Mouse (Mus musculus) heart, postnatal 14 days (tissue): ENCODE results near the gene Ddb2. TPM values are rescaled to one million over a fixed set of nuclear protein-coding genes. Genes with fewer than 3 reads are reported as not detected.

Experiments
- DNase-seq, 2 experiments: peaks; one replicate each; pipeline ENCODE4 v3.0.0; 2021 to 2022
- intact Hi-C: fragments of 180-260 bp; cut with DNase I; formaldehyde crosslinking; loops from one replicate; pipeline ENCODE4 v1.15.1; 2025
- total RNA-seq, 2 experiments: library from RNA; stranded (reverse); gene quantifications; 2 replicates each; pipeline ENCODE4 v1.2.3; 2021

Ddb2 gene
- total RNA-seq, 2 experiments from 2014 or later: 4.6 to 6.3 TPM

DNA sequence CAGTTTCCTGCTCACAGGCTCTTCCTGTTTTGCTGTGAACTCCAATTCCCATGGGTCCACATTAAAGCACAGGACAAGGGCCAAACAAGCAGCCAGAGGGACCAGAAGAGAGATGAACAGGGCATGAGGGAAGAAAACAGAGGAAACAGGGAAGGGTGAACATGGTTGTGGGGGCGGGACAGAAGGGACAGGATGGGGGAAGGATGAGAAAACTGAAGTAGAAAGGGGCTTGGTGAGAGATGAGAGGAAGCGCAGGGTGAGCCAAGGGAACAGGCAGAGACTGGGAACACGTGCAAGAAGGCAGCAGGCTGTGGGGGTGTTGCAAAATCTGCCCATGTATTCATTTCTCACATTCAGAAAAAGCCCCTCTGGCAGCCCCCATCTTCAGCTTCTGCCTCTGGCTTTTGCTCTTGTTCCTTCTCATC is 40.2 kb downstream of the Ddb2 start:
- DNase-seq: peak; percentile 34 to 55
- intact Hi-C loops: no loop called here

DNA sequence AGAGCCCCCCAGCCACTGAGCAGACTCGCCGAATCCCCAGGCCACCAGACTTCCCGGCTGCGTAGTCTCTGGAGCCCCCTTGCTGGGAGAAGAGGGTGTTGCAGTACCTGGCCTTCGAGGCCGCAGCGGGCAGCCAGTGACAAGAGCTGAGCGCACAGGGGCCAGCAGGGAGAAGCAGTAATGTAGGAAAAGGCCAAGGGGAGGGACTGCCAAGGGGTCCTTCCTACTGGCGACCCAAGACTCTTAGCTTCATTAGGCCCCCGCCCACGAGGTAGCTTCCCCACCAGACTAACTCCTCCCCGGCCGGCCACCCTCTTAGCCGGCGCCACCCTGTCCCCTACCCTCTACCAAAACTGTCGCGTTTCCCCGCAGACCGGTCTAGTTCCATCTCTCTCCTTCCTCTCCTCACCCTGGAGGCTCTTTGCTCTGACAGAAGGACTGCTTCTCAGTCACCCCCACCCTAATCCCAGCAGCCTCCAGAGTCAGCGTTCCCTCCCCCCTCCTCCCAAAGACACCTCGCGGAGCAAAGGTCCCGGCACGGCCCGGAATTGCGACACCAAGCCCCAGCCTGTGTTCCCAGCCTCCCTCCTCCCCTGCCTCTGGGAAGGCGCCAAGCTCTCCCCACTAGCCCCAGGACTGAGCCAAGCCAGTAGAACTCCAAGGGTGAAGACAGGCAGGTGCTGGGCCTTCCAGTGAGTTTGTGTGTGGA is 42.0 kb downstream of the Ddb2 start:
- intact Hi-C loops: loop anchor here (1.0 to 5.0 kb wide), 2 partner anchors 79 to 122 kb away; partner anchors contain the start of gene Slc39a13
- peak; percentile 81 to 88 for DNase-seq

DNA sequence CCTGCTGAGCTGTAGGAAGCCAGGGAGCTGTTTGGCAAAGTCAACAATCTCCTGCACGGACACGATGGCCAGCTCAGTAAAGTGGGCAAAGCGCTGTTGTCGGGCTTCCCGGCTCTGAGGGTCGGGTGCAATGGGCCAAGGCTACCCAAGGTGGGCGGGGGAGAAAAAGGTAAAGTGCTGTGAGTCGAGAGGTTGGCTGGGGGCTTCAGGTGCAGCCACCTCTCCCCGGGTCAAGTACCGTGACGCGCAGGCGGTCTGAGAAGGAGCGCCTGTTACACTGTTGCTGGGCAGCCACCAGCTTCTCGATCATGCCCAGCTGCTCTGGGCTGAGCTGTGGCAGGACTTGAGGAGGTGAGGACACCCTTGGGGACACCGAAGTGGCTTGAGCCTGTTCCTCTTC is 46.3 kb downstream of the Ddb2 start:
- DNase-seq: no peak
- intact Hi-C loops: loop anchor here (5.0 kb wide), 1 partner anchor 118 kb away; the partner anchor contains the start of gene Slc39a13

DNA sequence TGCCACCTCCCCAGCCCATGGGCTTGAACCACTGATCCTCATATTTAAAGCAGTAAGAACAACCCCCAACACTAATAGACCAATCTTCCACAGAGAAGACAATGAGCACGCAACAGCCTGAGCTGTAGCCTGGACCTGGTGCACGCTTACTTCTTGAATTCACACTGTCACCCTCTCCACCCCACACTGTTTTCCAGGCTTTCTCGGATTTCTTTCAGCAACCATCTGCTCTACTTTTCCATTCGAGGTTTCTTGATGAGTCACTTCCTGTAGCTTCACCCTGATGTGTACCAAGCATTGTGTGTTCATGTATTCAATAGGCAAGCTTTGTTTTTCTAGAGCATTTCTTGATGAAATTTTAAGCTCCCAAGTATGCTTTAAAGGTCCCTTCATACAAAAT is 49.4 kb downstream of the Ddb2 start:
- intact Hi-C loops: no loop called here
- no peak for DNase-seq

DNA sequence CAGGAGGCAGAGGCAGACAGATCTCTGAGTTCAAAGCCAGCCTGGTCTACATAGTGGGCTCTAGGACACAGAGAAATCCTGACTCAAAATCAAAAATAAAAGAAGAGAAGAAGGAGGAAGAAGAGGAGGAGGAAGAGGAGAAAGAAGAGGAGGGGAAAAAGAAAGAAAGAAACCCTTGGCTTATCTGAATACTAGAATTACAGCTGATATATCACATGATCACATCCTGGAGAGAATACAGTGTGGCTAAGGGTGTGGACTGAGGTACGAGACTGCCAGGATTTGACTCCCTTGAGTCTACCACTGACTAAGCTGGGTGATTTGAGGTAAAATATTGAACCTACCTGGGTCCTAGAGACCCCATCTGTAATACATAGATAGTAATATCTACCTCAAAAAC is 50.6 kb downstream of the Ddb2 start:
- intact Hi-C loops: no loop called here
- DNase-seq: no peak

DNA sequence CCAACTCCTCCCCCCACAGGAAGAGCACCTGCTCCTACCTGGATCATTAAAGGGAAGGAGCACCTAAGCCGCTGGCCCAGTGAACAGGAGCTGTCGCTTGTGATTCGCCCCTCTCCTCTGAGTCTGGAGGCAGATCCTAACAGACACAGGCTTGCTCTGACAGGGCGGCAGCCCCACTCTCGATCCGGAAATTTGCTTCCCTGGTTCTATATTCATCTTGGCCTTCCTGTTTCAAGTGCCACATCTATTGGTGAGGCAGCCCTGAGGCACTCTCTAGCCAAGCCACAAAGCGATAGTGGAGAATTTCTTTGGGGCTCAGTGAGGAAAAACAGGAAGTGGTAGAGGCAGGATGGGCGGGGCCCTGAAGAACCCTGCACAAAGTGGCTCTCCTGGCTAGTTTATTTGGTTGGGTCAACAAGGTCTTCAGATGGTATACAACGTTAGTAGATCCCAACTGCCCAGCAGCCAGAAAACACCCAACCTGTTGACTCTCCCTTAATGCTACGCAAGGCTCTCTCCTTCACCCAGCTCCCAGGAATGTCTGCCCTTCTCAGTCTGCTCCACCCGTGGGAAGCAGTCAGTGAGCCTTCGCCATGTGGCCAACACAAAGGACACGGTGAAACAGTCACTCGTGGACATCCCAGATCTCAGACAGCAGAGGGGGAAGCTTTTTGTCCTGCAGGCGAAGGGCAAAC is 52.9 kb downstream of the Ddb2 start, which contains the start of gene Madd:
Gene Madd (minus strand): TSS at position 127 of the 695 bp plus-strand sequence.
- intact Hi-C loops: no loop called here
- peak; percentile 22 to 30 for DNase-seq

DNA sequence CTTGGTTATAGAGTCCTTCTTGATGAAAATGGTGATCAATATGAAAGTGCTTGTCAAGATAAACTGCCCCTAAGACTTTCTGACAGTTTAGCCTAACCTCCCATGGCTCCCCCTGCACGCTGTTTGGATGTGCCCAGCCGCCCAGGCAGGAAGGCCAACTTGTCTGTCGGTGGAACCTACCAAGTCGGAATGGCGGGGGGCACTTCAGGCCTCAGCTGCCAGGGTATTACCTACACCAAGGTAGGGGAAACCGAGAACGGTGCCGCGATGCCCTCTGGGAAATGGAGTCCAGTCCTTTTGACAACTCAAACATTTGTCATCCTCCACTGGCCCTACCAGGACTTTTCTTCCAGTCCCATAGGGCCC is 53.7 kb downstream of the Ddb2 start:
- intact Hi-C loops: no loop called here
- peak; percentile 88 to 90 for DNase-seq

DNA sequence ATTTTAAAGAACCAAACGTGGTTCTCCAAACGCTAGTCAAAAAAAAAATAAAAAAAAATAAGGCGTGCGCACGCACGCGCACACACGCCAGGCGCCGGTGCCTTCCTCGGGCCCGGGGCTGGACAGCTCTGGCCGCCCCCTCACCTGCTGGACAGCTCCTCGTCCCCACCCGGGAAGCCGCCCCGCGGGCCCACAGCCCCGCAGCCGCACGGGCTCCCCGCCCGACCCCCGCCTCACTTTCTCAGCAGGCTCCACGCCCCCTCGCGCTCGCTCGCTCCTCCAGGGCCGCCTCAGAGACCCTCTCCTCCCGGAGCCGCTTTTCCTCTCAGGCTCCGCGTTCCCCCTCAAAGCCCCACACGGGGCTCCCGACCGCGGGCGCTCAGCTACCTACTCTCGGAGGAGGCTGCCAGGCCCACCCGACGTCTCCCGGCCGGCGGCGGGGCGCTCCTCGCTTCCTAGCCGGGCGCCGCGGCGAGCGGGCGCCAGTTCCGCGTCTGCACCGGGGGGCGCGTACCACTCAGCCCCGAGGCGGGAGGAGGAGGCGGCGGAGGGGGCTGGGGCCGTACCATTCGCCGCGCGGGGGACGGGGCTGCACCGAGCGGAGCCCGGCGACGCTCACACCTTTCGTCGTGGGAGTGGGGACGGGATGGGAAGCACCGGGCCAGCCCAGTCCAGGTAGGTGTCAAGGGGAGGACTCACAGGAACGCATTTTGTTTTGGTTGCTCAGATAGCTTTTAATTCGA is 54.2 kb downstream of the Ddb2 start:
- DNase-seq: peak; percentile 69 to 74
- intact Hi-C loops: no loop called here

DNA sequence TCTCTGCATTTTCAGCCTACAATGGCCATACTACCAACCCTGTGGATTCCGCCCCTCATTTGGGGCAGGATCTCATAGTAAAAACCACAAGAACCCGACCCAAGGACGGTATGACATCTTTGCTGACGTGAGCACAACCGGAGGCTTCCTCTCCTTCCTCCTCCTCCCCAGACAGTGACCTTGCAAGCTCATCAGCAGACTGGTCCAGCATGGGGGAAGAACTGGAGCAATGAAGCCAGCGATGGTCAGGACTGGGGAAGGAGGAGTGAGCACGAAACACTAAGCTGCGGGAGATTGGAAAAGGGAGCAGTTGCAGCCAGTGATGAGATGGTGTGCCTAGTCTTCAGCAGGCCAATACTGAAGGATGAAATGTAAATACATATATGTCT is 54.8 kb downstream of the Ddb2 start:
- no peak for DNase-seq
- intact Hi-C loops: no loop called here

DNA sequence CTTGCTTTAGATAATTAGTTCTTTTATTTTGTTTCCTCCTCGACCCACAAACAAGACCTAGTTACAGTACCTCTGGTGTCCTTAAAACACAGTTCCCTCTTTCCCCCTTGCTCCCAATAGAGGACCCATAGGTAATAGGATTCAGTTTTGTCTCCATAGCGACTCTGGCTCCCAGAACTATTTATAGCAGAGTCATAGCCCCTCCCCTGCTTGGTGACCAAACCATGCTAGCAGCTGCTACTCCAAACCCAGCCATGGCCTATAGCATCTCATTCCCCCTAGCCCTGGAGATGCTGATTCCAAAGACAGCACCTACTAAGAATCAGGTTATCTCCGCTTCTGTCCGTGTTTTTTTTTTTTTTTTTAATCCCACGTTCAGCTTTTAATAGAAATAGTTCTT is 56.1 kb downstream of the Ddb2 start:
- intact Hi-C loops: no loop called here
- DNase-seq: no peak

DNA sequence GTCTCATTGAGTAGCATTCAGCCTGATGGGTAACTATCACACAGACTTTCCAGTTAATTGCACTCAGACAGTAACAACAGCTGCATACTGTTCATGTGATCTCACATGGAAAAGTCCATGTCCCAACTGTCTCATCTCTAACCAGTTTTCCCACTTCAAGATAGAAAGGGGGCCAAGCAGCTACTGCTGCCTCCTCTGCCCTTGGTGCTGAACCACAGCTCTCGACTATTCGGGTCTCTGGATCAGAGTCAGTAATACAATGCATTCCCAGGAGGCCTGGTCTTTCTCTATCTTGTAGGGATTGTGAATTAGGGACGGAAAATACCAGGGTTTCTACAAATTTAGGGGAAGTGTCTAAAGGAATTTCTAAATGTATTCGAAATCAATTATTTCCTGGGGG is 57.0 kb downstream of the Ddb2 start:
- intact Hi-C loops: no loop called here
- no peak for DNase-seq

DNA sequence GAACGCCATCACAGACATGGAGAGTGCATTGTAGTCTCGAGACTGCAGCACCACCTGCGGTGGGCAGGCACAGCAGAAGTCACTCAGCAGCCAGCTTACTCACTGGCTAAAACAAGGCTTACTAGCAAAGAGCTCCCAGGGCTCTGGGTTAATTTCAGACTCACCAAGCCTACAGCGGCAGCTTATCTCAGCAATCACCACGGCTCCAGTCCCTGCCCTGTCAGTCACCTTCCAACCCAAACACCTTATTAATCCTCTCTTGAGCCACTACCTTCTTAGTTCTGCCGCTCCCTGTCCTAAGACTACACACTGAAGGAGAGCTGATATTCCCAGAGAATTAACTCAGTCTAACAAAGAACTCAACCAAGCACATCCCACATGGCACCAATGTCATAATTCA is 60.5 kb downstream of the Ddb2 start:
- DNase-seq: no peak
- intact Hi-C loops: no loop called here

DNA sequence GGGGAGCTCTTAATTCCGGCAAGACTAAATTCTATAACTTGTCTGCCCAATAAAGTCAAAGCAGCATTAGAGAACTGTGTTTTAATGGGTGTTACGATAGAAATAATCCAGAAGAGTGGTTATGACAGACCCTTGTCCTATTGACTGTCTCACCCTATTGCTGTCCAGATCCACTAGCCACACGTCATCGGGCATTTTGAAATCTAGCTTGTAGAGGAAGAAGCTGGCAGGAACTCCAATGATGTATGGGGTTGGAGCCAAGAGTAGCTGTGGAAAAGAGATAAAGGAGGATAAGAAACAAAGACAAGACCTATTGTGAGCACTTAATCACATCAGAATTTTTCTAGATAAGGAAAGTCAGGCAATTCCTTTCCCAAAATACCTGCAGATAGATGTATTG is 61.3 kb downstream of the Ddb2 start:
- DNase-seq: no peak
- intact Hi-C loops: no loop called here

DNA sequence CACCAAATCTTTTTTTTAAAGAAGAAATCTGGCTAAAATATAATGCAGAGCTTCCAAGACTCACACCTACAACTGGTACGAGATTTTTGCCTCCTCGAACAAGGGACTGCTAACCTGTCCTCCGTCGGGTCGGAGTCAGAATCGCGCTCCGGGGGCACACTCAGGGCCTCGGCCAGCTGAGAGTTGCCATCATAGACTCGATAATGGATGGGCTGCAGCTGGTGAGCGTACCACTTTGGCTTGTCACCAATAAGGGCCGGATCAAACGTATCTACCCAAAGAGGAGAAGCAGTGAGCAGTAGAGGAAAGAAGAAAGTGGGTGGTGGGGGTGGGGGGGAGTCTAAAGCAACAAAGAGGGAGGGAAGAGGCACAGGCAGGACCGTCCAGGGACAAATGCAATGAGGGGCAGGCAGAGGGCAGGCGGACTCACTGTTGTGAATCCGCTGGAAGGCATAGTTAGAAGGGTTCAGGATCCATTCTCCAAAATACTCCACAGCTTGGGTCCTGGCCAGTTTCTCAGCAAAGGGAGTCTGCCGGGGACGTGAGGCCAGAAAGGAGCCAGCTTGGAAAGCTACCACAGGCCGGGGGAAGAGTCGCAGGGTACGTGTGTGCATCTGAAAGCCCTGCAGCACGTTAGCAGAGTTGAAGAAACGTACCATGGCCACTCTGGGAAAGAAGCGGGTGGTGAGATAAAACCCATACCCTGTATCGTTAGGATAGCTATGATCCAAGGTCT is 67.0 kb downstream of the Ddb2 start:
- intact Hi-C loops: no loop called here

DNA sequence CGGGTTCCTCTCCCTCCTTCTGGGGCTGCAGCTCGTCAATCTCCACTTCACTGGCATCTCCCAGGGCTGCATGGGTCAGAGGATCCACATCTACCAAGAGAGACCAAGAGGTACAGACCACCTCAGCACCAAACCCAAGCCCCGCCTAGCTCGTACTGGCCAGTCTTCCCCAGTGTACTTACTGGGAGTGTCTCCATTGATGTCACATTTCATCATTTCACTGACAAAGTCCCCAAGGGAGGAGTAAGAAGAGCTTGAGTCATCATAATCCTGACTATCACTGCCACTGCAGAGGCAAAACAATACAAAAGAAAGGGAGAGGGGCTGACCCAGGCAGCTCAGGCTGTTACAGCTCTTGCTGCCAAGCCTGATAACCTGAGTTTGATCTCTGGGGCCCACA is 69.2 kb downstream of the Ddb2 start:
- no peak for DNase-seq
- intact Hi-C loops: no loop called here

More for the DNA sequence above, 67.0 kb downstream of the Ddb2 start:
- no peak for DNase-seq

DNA sequence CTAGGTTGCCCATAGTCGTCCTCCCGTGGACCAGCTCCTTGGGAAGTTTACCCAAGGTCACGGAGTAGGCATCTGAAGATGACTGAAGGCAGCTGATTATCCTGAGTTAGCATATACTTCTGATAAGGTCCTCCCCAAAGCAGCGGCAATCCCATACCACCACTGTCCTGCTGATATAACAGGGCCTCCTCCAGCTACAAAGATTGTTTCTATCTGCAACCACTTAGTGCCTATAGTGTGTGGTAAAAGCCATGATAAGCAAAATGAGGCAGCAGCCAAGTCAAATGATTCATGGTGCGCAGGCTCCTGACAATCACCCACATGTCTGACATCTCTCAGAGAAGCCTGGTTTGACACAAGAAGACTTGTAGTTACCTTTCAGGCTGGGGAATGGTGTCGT is 71.8 kb downstream of the Ddb2 start:
- DNase-seq: no peak
- intact Hi-C loops: no loop called here

DNA sequence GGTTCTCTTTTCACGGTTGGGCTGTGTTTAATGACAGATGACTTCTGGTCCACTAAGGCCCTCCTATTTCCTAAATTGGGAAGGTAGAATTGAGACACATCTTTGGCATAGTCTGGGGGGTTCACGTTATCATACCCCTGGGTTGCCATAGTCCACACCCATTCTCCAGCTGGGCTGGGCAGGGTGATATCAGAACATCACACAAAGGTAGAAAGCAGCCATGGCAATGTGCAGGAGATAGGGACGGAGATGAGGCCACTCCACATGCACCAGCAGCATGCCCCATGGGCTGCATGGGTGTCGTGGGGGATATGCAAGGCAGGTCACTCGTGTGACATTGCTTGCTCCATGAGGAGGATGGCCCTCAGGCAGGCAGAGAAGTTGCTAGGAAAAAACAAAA is 73.2 kb downstream of the Ddb2 start:
- no peak for DNase-seq

DNA sequence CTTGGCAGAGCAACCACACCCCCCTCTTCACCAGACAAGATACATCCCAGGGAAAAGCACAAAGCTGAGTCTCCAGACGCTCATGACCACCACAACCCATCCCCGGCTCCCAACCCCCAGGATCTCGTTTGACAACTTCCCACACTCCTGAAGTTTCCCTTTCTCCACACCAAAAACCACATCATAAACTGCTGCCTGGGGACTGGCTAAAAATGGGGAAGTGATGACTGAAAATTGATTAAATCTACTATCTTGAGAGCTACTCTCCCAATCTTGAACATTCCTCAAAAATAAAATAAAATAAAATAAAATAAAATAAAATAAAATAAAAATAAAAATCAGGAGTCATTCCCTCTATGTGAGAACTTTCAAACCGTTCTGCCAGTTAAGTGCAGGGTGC is 73.8 kb downstream of the Ddb2 start:
- no peak for DNase-seq
- intact Hi-C loops: no loop called here

More for the DNA sequence above, 73.2 kb downstream of the Ddb2 start:
- intact Hi-C loops: no loop called here
